Mouse (Mus musculus) G1E (cell line): ENCODE measurements at regions not wholly inside any gene's neighbourhood (a gene's known extent, or its start where the extent isn't known, plus 50 kb on each side); places are given as distances from the start of the nearest gene placed in this dataset.

Source experiments
- ATAC-seq: 2 replicates; pipeline ENCODE4 v1.8.0; 2016; ENCODE audit warnings: mild to moderate bottlenecking; ENCODE audit not compliant: insufficient number of reproducible peaks, poor library complexity, low FRiP score, severe bottlenecking; ENCODE audit errors: extremely low read depth
- DNase-seq: peaks from one replicate; pipeline ENCODE4 v3.0.0; 2012; ENCODE audit warnings: low spot score
- H3K27me3 ChIP-seq: 2 replicates; pipeline ENCODE4 v1.6.1; 2012; ENCODE audit warnings: mild to moderate bottlenecking, low read length, inconsistent platforms; ENCODE audit not compliant: insufficient read depth
- H3K36me3 ChIP-seq: replicated peaks from 2 replicates; pipeline ENCODE3; 2012; ENCODE audit warnings: mild to moderate bottlenecking, inconsistent platforms
- H3K4me1 ChIP-seq: 2 replicates; pipeline ENCODE4 v1.6.1; 2012; ENCODE audit warnings: low read depth, low read length, inconsistent platforms, mixed read lengths; ENCODE audit not compliant: insufficient read depth
- H3K4me3 ChIP-seq: 2 replicates; pipeline ENCODE4 v1.5.1; 2012; ENCODE audit warnings: low read depth, mild to moderate bottlenecking, inconsistent platforms, low read length, moderate library complexity, mixed read lengths
- H3K9me3 ChIP-seq: replicated peaks from 2 replicates; pipeline ENCODE4 v1.6.1; 2012; ENCODE audit warnings: inconsistent platforms
- CTCF ChIP-seq: IDR thresholded peaks from 2 replicates; pipeline ENCODE4 v1.5.1; 2012; ENCODE audit warnings: low read depth, low read length, inconsistent platforms, mixed read lengths
- GATA1 ChIP-seq: IDR thresholded peaks from 2 replicates; pipeline ENCODE4 v1.6.1; 2012; ENCODE audit warnings: borderline replicate concordance, low read length, inconsistent platforms, mixed read lengths
- GATA2 ChIP-seq: IDR thresholded peaks from 2 replicates; pipeline ENCODE4 v1.6.1; 2012; ENCODE audit warnings: low read depth, low read length, inconsistent platforms, borderline replicate concordance
- POLR2AphosphoS5 ChIP-seq: IDR thresholded peaks from 2 replicates; pipeline ENCODE4 v1.6.1; 2012; ENCODE audit warnings: low read depth, low read length, inconsistent platforms; ENCODE audit not compliant: insufficient replicate concordance
- TAL1 ChIP-seq: conservative IDR thresholded peaks from 2 replicates; pipeline ENCODE4 v1.6.1; 2012; ENCODE audit warnings: low read depth, low read length, inconsistent platforms, mixed read lengths

DNA sequence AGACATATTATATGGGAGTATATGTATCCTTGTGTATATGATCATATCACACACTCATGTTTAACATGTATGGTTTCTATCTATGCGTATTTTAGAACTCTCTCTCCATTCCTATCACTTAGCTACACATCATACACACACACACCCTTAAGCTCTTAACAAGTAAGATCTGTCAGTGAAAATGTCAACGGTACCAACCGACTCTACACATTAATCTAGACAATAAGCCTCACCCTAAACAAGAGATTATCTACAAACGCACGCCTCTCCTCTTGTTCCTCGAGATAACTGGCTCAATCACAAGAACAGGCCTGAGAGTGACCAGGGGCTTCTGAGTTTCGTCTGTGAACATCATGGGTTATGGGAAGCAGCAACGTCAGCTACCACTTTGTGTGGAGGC, 201.9 kb upstream of the Klf3 start:
- Histone ChIP-seq H3K27me3 (no peaks in the 10 kb centered on the region), H3K4me3 (peak overlapping the region; percentile 70), H3K9me3 (no peaks in the 10 kb centered on the region), H3K36me3 (no peaks in the 10 kb centered on the region), H3K4me1 (peaks cover 52% of the 10 kb centered on the region)
- DNase-seq (peak; percentile 46), ATAC-seq (peak; percentile 90)
- TF ChIP-seq TAL1 (peak; percentile 80), GATA1 (no peak)

- peak overlapping the region; percentile 70 for H3K4me3 ChIP-seq
- H3K36me3 ChIP-seq: no peaks in the 10 kb centered on the region
- no peaks in the 10 kb centered on the region for H3K27me3 ChIP-seq
- TF ChIP-seq POLR2AphosphoS5 (no peak), GATA2 (no peak), CTCF (no peak), GATA1 (no peak), TAL1 (no peak)
- no peak for ATAC-seq
- no peaks in the 10 kb centered on the region for H3K9me3 ChIP-seq
- no peak for DNase-seq
- H3K4me1 ChIP-seq: peaks cover 52% of the 10 kb centered on the region
These were observed 201.4 kb upstream of the Klf3 start for GRCm38 (mm10) chr5:64601832-64602231.

DNA sequence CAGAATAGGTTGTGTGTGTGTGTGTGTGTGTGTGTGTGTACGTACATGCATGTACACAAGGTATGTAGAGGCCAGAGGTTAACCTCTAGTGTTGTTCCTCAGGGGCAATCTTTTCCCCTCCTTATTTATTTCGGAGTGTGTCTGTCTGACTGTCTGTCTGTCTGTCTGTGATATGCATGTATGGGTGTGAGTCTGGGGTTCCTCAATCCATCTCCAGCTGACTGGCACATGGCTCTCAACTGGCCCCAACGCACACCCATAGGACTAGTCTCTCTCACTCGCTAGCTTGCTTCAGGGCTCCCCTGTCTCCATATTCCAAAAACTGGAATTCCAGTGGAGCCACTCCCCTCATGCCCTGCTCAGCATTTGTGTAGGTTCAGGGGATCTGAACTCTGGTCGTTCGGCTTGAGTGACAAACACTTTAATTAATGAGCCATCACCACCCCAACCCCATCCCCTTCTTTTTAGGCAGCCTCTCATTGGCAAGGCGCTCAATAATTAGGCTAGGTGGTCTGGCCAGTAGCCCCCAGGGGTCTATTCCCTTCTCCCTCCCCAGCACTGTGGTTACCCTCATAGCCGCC, 200.7 kb upstream of the Klf3 start:
- ATAC-seq: no peak
- Histone ChIP-seq H3K27me3 (no peaks in the 10 kb centered on the region), H3K36me3 (no peaks in the 10 kb centered on the region), H3K4me1 (peaks cover 56% of the 10 kb centered on the region), H3K9me3 (no peaks in the 10 kb centered on the region), H3K4me3 (no peak overlapping the region)
- TF ChIP-seq POLR2AphosphoS5: no peak
- no peak for TF ChIP-seq CTCF
- TF ChIP-seq GATA2: no peak
- no peak for TF ChIP-seq TAL1
- no peak for TF ChIP-seq GATA1
- no peak for DNase-seq

- no peak overlapping the region for H3K4me3 ChIP-seq
- no peaks in the 10 kb centered on the region for H3K36me3 ChIP-seq
- H3K4me1 ChIP-seq: peaks cover 57% of the 10 kb centered on the region
- no peak for DNase-seq
- TF ChIP-seq CTCF (no peak), TAL1 (no peak), GATA1 (no peak), POLR2AphosphoS5 (no peak), GATA2 (no peak)
- H3K9me3 ChIP-seq: no peaks in the 10 kb centered on the region
- ATAC-seq: no peak
- no peaks in the 10 kb centered on the region for H3K27me3 ChIP-seq
These were observed 200.0 kb upstream of the Klf3 start for GRCm38 (mm10) chr5:64602996-64603755.

DNA sequence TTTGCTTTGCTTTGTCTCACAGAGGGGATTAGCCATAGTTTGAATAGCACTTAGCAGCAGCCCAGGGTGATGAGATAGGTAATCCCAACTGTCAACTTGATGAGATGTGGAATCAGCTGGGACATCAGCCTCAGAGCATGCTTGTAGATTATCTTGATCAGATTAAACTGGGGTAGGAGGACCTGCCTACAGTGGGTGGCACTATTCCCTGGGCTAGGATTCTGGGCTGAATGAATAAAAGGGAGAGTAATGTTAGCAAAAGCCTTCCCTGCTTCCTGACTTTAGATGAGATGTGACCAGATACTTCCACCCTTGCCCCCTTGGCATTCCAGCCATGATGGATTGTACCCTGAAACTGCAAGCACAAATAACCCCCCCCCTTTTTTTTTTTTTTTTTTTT, 198.0 kb upstream of the Klf3 start:
- Histone ChIP-seq H3K9me3 (no peaks in the 10 kb centered on the region), H3K27me3 (no peaks in the 10 kb centered on the region), H3K4me3 (no peak overlapping the region), H3K4me1 (peaks cover 52% of the 10 kb centered on the region), H3K36me3 (no peaks in the 10 kb centered on the region)
- ATAC-seq: no peak
- DNase-seq: no peak
- TF ChIP-seq POLR2AphosphoS5: no peak
- no peak for TF ChIP-seq TAL1
- TF ChIP-seq GATA1: no peak
- TF ChIP-seq CTCF: no peak
- TF ChIP-seq GATA2: no peak

DNA sequence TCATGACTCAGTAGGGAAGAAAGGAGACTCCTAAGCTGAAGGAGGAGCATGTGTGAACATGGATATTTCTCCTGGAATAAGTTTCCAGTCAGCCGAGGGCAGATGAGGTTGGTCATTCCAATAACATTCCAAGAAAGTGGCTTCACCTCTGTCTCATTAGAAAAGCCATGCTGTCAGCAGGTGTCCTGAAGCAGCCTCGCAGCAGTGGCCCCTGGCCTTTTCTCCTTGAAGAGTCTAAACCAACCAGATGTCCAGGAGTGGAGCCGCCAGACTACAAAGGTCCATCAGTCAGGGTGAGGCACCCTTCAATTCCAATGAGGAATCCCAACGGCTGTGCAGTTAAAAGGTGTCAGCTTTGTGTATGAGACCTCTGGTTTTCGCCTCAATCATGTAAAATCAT, 197.2 kb upstream of the Klf3 start:
- DNase-seq (no peak), ATAC-seq (no peak)
- Histone ChIP-seq H3K9me3 (no peaks in the 10 kb centered on the region), H3K27me3 (no peaks in the 10 kb centered on the region), H3K4me3 (no peak overlapping the region), H3K36me3 (no peaks in the 10 kb centered on the region), H3K4me1 (peaks cover 53% of the 10 kb centered on the region)
- TF ChIP-seq POLR2AphosphoS5 (no peak), TAL1 (no peak), CTCF (no peak), GATA2 (no peak), GATA1 (no peak)
